Mouse (Mus musculus) right cerebral cortex, postnatal 25 days (tissue): Measurements from ENCODE around the gene Cd47.

Experiments
- DNase-seq: peaks from one replicate; pipeline ENCODE4 v3.0.0; 2022

The Cd47 gene

DNA sequence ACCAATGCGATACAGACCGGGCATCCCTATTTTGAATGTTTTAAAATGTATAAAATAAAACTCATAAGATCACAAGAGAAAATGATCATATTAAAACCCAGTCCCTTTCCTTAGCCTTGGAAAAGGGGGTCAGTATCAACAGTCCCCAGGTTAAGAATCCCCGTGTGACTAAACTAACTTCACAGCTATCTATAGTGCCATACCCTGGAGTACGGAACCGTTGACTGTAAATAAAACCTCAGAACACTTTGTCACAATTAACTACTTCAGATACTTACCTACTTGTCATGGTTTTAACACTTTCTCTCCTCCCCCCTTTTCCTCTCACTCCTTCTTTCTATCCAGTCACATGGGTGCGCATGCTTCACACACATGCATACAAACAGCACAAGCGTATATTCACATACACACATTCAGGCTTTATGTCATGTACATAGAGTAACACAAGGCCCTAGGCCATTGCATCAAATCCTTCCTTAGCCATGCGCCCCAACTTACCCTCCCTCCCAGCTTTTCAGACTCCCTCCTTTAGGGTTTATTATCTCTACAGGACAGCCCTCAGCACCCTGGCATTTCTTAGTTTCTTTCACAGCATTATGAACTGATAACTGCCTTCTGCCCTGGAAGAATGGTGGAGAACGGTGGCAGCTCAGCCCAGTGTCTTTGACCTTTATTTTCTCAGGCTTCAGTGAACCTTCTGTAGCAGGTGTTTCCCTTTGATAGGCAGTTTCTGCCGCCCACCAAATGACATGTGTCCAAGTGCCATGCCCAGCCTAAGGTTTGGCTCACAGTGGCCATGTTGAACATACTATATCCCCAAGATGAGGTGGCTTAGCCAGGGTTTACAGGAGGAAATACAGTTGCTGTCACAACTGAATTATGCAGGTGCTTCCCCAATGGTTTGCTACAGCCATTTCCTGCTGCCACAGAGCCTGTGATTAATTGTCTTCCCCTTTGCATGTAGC, at the start of gene Cd47:
Gene Cd47, plus strand, starts transcription at position 937 of the 965 bp plus-strand sequence.
- no peak for DNase-seq

DNA sequence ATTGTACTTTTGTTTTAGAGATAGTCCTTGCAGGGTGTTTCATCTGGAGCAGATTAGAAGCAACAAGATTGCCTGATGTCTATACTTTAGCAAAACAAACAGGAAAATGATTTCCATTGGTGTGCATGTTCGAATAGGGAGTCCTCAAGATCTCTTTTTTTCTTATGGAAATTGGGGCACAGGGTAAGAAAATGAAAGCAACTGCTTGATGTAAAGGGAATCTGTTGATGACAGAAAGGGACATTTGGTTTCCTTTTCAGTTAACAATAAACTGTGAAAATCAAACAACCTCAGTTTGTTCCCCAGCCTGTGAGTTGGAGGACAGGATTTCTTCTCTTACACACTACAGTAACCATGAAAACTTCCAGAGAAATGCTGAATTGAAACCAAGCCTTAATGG, 47.4 kb upstream of the Cd47 start:
- no peak for DNase-seq

DNA sequence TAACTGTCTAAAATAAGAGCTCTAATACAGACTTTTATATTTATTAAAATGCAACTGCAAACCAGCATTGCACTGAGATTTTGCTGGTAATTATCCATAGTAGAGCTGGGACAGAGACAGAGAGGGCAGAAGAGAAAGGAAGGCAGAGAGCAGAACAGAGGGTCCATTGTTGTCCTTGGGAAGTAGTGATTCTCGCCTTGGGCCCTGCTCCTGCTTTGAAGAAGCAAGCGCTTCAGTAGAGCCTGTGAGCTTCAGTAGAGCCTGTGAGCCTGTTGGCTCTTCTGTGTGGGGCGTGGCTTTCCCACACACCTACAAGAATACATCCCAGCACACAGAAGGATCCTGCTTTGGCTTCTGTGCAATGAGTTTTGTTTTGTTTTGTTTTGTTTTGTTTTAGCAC, 47.0 kb upstream of the Cd47 start:
- DNase-seq, result no peak

DNA sequence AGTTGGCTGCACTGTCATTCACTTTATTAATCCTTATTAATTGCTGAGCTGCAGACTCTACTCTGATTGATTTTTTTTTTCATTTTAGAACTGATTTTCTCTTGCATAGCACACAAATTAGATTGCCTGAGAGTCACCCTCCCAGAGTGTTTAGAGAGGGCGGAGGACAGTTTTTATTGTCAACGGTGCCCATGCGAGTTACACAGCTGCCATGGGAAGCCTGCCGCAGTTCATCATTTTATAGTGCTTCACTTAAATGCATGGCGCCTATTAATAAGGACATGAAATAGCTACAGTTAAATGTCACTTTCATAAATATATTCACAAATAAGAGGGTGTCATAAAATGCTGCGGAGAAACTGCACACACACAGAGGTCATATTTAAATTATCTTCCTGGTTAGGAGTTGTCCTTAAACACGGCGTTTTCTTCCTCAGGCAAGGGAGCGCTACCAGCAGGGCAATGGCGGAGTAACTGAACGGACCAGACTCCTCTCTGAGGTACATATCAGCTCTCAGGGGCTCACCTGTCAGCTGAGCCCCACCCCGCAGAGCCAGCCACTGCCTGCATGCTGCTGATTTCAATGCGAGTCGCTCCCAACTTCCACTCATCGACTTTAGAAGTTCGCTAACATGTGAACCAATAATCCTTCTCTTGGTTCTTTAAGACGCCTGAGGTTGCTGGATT, 39.7 kb upstream of the Cd47 start:
- DNase-seq, result no peak

DNA sequence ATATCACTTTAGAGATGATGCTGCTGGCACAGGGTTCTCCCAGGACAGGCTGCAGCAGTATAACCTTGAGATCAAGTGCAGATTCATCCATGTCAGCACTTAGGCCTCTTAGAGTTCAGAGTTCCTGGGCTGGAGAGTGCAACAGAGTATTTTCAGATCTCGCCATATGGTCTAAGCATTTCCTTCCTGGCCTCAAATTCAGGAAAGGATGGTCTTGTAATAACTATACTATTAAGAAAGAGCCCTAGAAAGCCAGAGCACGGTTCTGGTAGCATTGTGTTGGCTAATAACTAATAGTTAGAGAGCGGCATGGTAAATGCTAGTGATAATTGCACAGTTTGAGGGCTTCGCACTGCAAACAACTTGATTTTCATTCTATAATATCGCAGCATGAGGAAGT, 38.4 kb upstream of the Cd47 start:
- DNase-seq, result no peak

DNA sequence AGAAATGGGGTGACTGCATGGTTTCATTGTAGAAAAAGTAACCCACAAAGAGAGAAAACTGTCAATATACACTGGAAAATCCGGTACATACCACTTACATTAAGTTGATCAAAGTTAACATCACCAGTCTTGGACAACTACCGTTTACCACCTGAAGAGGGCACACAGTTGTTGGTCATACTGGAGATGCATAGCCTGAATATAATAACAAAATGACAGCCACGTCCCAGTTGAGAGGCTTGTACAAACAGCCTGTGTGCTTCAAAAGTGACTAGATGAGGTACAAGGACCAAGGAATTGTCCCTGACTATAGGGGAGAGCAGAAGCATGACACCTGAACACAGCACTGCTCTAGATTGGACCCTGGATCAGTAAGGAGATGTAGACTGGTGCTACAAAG, 34.0 kb upstream of the Cd47 start:
- no peak for DNase-seq

DNA sequence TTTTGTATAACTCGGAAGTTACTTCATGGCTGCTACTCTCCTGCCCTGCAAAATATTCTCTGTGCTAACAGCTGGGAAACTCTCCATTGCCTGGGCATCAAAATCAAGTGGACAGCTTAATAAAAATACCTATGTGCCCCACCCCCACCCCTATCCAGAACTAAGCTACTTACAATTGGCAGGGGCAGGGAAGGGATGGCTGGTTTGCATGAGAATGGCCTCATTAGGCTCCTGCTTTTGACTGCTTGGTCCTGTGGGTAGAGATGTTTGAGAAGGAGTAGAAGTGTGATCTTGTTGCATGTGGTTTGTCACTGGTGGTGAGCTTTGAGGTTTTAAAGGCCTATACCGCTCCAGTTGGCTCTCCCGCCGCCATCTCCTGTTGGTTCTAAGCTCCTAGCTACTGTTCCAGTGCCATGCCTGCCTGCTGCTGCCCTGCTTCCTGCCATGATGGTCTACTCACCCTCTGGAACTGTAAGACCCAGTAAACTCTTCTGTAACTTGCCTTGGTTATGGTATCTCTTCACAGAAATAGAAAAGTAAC, 31.8 kb upstream of the Cd47 start:
- no peak for DNase-seq

DNA sequence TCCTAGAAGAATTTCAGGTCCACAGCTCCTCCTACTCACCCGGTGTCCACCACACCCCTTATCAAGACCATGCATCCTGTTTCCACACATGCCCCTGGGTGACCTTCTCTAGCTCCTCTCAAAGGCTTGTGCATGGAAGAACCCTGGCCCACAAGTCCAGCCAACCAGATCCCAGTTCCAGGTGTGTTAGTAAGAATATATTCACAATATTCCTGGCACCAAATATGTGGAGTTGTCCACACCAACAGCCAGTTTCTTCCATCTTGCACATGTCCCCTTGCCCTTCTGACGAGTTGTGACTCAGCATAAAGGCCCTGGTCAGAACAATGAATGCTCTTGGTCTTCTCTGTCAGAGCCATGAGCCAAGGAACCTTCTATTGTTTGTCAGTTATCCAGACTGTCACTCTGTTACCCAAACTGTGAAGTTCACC, 30.5 kb upstream of the Cd47 start:
- no peak for DNase-seq

DNA sequence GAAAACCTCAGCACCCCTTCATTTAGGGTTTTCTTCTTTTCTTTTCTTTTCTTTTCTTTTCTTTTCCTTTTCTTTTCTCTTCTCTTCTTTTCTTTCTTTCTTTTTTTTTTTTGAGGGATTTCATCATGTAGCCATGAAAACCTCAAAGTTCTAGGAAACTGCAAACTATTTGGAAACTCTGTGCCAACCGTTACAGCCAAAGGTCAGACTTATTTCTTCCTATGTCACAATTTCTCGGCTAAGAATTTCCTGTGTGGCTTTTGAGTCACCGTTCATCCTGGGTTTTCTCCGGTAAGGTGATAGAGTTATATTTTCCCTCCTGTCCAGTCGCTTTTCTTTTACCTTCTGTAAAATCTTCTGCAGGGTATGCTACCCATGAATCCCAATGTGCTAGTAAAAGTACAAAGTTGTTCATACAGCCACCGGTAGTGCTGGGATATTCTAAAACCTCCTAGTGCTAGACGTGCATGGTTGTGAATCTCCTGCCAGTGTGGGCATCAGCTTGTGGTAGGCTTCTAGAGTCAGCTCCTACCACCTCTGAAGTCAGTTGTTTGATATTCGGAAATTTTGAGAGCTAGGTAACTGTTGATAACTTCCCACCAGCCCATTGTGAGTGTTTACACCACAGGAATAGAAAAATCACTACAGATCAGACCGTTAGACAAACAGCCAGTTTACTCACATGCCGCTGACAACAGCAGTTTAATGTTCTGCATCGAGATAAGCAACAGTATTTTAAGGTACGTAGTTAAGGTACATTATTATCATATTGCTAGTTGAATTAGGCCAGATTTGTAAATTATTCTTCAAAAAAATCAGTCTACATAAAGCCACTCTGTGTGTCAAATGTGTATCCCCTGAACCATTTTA, 29.8 kb upstream of the Cd47 start:
- DNase-seq, result no peak

DNA sequence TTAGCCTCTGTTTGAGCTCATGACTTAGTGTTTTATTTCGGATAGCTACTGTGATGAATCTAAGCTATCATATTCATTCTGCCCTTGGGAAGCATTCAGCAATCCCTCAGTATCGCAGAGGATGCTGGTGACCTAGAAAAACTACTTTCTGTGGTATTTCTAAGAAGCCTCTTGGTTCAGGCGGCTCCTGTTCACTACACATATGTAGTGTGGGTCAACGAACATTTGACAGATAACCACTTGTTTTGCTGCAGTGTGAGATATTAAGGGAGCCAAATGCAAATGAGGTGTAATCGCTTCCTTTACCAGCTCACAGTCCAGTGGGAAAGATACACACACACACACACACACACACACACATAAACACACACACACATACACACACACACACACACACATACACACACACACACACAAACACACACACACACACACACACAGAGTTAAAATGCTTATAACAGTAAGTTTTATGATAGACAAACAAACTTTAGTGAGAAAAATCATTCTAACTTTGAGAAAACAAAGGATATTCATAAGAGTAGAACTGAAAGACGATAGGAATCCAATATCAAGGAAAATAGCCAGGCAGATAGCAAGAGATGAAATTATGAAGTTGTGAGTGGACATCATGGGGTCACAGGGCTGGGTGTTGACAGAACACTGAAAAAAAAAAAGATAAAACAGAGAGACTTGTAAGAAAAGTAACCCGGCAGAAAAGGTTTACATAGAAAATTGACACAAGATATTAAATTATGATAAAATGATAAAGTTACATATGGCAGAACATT, 28.5 kb upstream of the Cd47 start:
- no peak for DNase-seq

DNA sequence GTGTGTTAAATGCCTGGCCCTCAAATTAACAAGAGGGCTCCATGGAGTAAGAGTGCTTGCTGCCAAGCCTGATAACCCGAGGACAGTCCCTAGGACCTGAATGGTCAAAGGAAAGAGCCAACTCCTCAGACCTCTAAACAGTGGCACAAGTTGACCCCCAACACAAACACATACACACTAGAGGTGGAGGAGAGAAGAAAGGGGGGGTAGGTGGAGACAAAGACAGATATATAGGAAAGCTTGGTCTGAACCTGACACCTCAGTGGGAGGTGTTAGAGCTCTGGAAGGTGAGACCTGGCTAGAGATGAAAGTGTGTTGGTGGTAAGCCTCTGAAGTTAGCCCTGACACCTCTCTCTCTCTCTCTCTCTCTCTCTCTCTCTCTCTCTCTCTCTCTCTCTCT, 27.8 kb upstream of the Cd47 start:
- no peak for DNase-seq

DNA sequence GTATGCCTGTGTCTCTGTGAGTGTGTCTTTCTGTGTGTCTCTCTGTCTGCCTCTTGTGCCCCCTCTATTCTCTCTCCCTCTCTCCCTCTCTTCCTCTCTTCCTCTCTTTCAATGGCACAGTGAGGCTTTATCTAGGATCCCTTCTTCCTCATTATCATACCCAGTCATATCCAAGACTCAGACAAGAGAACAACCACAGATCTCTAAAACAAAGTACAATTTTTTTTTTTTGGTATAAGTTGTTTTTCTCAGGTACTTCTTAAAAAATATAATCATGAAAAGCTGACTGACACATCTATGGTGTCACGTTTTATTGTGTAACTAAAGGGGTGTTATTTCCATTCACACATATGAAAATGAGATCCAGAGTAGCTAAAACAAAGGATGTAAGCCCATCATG, 27.3 kb upstream of the Cd47 start:
- no peak for DNase-seq

DNA sequence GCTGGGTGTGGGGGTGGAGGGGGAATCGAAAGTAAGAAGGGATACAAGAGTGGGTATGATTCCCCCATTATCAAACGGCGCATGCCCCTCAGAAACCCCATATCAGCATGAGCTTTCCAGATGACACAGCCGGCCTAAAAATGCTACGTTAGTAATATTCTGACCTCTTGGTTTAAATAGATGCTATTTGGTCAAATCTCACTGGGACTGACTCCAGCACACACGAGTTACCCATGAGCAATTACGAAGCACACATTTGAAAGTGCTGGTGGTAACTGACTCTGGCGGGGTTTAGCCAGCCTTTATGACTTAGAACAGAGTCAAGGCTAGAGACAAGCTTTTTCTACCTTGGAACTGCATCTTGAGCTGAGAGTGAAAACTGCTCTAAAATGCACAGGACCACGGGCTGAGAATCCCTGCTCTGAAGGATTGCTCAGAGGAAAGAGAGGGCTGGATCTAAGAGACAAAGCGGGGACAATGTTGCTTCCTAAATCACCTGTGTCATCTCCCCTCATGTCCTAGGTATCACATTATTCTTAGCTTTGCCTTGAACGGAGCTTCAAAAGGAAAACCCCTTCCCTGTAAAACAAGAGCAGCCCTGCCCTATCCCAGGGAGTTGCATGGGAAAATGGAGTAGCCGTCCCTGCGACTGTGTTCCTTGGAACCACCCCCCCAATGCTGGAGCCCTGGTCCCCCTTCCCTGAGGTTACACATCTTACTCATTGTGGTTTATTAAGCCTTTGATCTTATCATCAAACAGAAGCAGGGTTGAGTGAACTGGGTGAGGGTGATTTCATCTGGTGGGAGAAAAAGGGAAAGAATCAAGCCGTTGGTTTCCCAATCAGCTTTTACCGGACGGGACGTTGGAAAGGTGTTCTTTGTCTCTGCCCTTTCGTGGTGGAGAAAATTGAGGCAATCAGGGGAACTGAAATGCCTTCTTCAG, 26.0 kb upstream of the Cd47 start:
- DNase-seq, result no peak

DNA sequence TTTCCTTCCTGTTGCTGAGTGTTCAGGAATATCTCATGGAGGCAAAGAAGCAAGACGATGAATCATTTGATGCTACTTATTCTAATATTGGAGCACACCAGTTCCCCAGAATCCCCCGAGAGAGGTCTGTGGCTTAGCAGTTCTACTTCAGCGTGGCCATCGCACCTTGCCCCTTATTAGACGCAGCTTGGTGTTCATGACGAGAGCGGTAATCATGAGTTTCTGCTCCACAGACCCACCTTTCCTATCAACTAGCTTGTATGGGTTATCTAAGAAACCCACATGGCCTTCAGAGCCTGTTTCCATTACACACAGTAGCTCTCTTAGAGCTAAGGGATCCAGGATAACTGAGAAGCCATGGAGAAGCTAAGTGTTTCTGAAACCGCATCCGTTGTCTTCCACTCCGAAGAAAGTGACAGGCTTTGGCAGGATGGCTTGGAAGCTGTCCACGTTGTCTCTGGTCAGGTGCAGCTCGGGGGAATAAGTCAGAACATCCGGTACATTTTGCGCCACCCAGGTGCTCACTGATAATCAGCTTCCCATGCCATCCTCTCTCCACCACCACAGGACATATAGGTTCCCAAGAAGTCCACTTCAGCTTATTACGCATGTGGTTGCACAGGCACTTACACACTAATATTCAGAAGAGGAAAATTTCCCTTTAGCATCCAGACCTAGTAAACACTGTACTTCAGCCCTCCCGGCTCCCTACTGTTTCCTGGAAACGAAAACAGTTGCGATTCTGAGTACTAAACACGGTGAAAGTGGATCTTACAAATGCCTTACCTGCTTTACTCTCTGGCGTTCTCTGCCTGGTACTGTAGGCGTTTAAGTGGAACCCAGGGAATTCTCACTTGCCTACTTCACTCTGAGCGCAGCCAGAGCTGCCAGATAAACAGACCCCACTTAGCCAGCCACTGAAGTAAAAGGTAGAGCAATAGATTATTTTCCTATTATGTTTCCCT, 25.0 kb upstream of the Cd47 start:
- no peak for DNase-seq

DNA sequence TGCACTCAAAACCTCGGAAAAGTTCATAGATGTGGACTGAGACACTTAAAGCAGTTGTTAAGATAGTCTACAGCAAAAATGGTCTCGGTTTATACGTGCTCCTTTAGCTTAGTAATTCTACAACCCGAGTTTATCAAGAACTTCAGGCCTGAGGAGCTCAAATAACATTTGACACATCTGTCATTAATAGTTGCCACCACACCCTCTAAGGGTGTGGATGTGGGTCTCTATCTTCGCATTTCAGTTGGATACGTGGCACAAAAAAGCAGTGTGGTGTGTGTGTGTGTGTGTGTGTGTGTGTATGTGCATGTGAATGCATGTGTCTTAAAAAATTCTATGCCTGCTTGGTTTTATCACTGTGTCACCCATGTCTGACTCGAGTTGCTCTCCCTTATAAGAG, 23.4 kb upstream of the Cd47 start:
- DNase-seq, result no peak

DNA sequence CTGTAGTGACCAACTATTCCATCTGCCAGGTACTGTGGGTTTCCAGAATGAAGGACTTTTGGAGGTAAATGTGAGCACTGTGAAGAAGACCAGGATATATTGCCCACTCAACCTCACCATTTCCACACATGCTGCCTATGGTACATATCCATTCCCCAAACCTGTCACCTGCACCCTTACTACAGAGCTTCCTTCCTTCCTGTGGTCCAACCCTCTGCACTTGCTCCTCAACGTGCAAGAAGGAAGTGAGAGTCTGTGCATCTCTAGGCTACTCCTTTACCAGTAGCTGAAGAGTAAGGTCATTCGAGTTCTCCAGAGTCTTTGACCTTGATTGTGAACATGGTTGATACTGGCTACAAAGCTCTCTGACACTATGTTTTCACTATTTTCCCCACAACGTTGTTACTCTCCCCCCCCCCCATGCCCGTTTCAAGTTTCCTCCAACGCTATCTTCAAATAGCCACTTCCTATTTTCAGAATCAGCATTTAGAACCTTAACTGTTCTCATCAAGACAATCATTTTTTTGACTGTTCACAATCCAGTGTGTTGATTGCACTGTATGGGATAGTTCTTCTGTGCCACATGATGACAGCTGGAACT, 18.7 kb upstream of the Cd47 start:
- no peak for DNase-seq

DNA sequence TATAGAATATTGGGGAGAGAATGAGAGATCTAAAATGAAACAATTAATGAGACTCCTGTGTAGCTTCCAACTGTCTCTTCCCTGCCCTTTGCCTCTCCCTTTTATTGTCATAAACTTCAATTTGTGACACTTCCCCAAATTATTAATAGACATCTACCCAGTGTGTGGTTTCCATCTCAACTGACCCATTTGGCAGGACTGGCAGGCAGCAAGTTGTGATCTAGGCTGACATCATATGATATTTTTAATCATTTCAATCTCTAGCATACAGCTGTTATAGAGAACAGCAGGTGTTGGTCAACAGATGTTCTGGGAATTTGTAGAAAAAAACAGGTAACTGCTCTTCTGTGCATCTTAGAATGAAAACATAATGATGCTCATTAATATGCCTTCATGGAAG, 17.0 kb upstream of the Cd47 start:
- DNase-seq, result no peak

DNA sequence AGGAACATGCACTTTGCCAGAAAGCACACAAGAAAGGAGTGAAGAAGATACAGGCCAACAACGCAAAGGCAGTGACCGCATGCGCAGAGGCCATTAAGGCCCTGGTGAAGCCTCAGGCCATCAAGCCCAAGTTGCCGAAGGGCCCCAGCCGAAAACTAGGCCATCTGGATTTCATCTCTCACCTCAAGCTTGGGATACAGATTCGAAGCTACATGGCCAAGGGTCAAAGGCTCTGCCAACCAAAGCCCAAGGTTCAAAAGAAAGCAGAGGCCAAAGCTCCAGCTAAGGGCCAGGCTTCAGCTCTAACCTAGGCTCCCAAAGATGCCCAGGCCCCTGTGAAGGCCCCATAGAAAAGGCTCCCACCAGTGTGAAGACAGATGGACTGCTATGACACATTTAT, 14.2 kb upstream of the Cd47 start:
- no peak for DNase-seq

DNA sequence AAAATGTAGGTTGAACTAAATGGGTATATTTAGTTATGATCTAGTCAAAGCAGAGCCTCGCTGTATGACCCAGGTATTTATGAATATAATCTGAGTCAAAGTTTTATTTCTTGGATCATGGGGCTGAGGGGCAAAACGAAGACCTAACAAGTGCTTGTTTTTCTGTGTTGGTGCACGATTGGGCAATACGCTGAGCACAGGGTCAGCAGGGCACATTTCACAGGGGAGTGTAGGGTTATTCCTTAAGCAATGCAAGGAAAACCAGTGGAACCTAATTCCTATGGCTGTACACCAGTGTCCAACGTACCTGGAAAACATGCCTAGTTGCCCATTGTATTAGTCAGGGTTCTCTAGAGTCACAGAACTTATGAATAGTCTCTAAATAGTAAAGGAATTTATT, 12.6 kb upstream of the Cd47 start:
- no peak for DNase-seq
